In genomic region chr3:113873226-113873625, GRCm38 (mm10) we compare ENCODE assay signal across 22 mouse cellular contexts.
DNase-seq lines count a peak whose midpoint lies in the region; ATAC-seq and TF ChIP-seq lines count a peak whose summit lies in the region.
"Had no signal": no experiment of that assay in that cellular context is flagged by ENCODE, and none has a peak within 500 bp of the region (broad histone marks: within the 10 kb centered on the region; RNA-seq: fewer than 3 reads in every experiment).

No protein-coding gene starts in this region.

- no peak overlapping the region for H3K4me2 ChIP-seq in forebrain, embryonic 14.5 days (ENCODE audit: low read length)
- H3K4me2 ChIP-seq in forebrain, embryonic 15.5 days (replicated peaks), result no peak overlapping the region
- H3K4me2 ChIP-seq in heart, embryonic 15.5 days, result no peak overlapping the region
- no peak overlapping the region for H3K4me2 ChIP-seq in lung, embryonic 14.5 days
- H3K4me2 ChIP-seq: heart, embryonic 13.5 days; hindbrain, embryonic 12.5 days had no signal

- no peaks in the 10 kb centered on the region for H3K36me3 ChIP-seq in forebrain, embryonic 14.5 days (ENCODE audit: control insufficient read depth, insufficient read depth, low read length)
- H3K36me3 ChIP-seq in forebrain, embryonic 15.5 days, result no peaks in the 10 kb centered on the region
- H3K36me3 ChIP-seq in heart, embryonic 15.5 days, result no peaks in the 10 kb centered on the region
- H3K36me3 ChIP-seq in lung, embryonic 14.5 days (ENCODE audit: insufficient read depth), result no peaks in the 10 kb centered on the region
- H3K36me3 ChIP-seq: heart, embryonic 13.5 days; hindbrain, embryonic 12.5 days had no signal

- no peak for TF ChIP-seq CTCF in lung, embryonic 14.5 days (IDR thresholded peaks at IDR 0.05; ENCODE audit: low read depth)

- H3K9me3 ChIP-seq in forebrain, embryonic 14.5 days (replicated peaks; ENCODE audit: control insufficient read depth, low read length), result no peaks in the 10 kb centered on the region
- no peaks in the 10 kb centered on the region for H3K9me3 ChIP-seq in forebrain, embryonic 15.5 days
- no peaks in the 10 kb centered on the region for H3K9me3 ChIP-seq in heart, embryonic 15.5 days (replicated peaks)
- no peaks in the 10 kb centered on the region for H3K9me3 ChIP-seq in lung, embryonic 14.5 days (ENCODE audit: low read depth, low read length)
- H3K9me3 ChIP-seq: heart, embryonic 13.5 days; hindbrain, embryonic 12.5 days had no signal

- H3K4me1 ChIP-seq in forebrain, embryonic 14.5 days (ENCODE audit: control insufficient read depth, insufficient read depth, low read length), result no peaks in the 10 kb centered on the region
- no peaks in the 10 kb centered on the region for H3K4me1 ChIP-seq in forebrain, embryonic 15.5 days
- peaks cover 3% of the 10 kb centered on the region; the same call in 1 of the 2 replicates for H3K4me1 ChIP-seq in heart, embryonic 15.5 days (replicated peaks)
- no peaks in the 10 kb centered on the region for H3K4me1 ChIP-seq in lung, embryonic 14.5 days (ENCODE audit: insufficient read depth)
- H3K4me1 ChIP-seq: hindbrain, embryonic 12.5 days had no signal

- no peak overlapping the region for H3K27ac ChIP-seq in forebrain, embryonic 14.5 days (ENCODE audit: low read depth, low read length)
- no peak overlapping the region for H3K27ac ChIP-seq in forebrain, embryonic 15.5 days (replicated peaks)
- no peak overlapping the region for H3K27ac ChIP-seq in heart, embryonic 15.5 days
- no peak overlapping the region for H3K27ac ChIP-seq in lung, embryonic 14.5 days (ENCODE audit: low read depth)
- H3K27ac ChIP-seq: gastrocnemius, adult 2 months; hindbrain, embryonic 12.5 days had no signal

- ATAC-seq in forebrain, embryonic 14.5 days, result no peak
- ATAC-seq in forebrain, embryonic 15.5 days (replicated peaks), result no peak
- peak; percentile 55; the same call in 1 of the 2 replicates for ATAC-seq in heart, embryonic 15.5 days (replicated peaks; ENCODE audit: insufficient number of reproducible peaks, insufficient read depth, low FRiP score, low read depth)
- ATAC-seq in lung, embryonic 14.5 days (ENCODE audit: insufficient read depth), result peak; percentile 28; the same call in 1 of the 2 replicates
- ATAC-seq in cerebellum, adult (ENCODE audit: insufficient number of reproducible peaks, low FRiP score, low TSS enrichment), result no peak
- ATAC-seq: forebrain, postnatal 0 days; hindbrain, embryonic 16.5 days; inflammation-experienced regulatory T-cells, adult 6 months; intestine, postnatal 0 days had no signal

- DNase-seq in forebrain, embryonic 14.5 days (ENCODE audit: low spot score), result peak; percentile 3
- DNase-seq in heart, postnatal 25 days (ENCODE audit: low spot score), result no peak
- peak; percentile 15 for DNase-seq in lung, embryonic 14.5 days
- no peak for DNase-seq in lung, postnatal 4 days
- no peak for DNase-seq in kidney, postnatal 10 days
- DNase-seq: adrenal gland, postnatal 10 days; cerebellum, adult 18-20 months; cerebellum, adult 9-11 months; cerebellum, postnatal 36 days; forebrain, postnatal 0 days; gastrocnemius, adult 2 months; gastrocnemius, postnatal 25 days; kidney, adult 8-10 months had no signal

- H3K9ac ChIP-seq in forebrain, embryonic 14.5 days (ENCODE audit: low read length), result no peak overlapping the region
- H3K9ac ChIP-seq in forebrain, embryonic 15.5 days (replicated peaks), result no peak overlapping the region
- no peak overlapping the region for H3K9ac ChIP-seq in heart, embryonic 15.5 days
- no peak overlapping the region for H3K9ac ChIP-seq in lung, embryonic 14.5 days
- H3K9ac ChIP-seq: forebrain, postnatal 0 days; heart, embryonic 13.5 days; hindbrain, embryonic 12.5 days had no signal

- intact Hi-C loops in heart, postnatal 25 days (cut with DNase I), result no loop called here

- H3K4me3 ChIP-seq in forebrain, embryonic 14.5 days (ENCODE audit: low read depth, low read length), result no peak overlapping the region
- H3K4me3 ChIP-seq in forebrain, embryonic 15.5 days, result no peak overlapping the region
- no peak overlapping the region for H3K4me3 ChIP-seq in heart, embryonic 15.5 days
- H3K4me3 ChIP-seq in lung, embryonic 14.5 days (ENCODE audit: low read depth, low read length), result no peak overlapping the region
- H3K4me3 ChIP-seq: gastrocnemius, adult 2 months; heart, embryonic 13.5 days; hindbrain, embryonic 12.5 days had no signal

- WGBS in forebrain, embryonic 14.5 days, result 84% methylated on average over 4 of the region's 4 CpGs
- WGBS in forebrain, embryonic 15.5 days, result 77% methylated on average over 4 of the region's 4 CpGs
- WGBS in heart, embryonic 15.5 days, result 25% methylated on average over 4 of the region's 4 CpGs
- 52% methylated on average over 4 of the region's 4 CpGs for WGBS in lung, embryonic 14.5 days

- no peaks in the 10 kb centered on the region for H3K27me3 ChIP-seq in forebrain, embryonic 14.5 days (replicated peaks; ENCODE audit: control insufficient read depth, insufficient read depth, low read length)
- H3K27me3 ChIP-seq in forebrain, embryonic 15.5 days, result no peaks in the 10 kb centered on the region
- H3K27me3 ChIP-seq in heart, embryonic 15.5 days, result no peaks in the 10 kb centered on the region
- no peaks in the 10 kb centered on the region for H3K27me3 ChIP-seq in lung, embryonic 14.5 days (ENCODE audit: insufficient read depth, low read length)
- H3K27me3 ChIP-seq: CH12.LX; heart, embryonic 13.5 days; hindbrain, embryonic 12.5 days had no signal

Comparison
In these comparisons a context has a peak if more than half of its experiments do, and no peak if none do; other contexts are left out.
1. DNase-seq: peak in forebrain, embryonic 14.5 days (single experiment) and lung, embryonic 14.5 days (single experiment); none in heart, postnatal 25 days (single experiment), lung, postnatal 4 days (0 of 2) and kidney, postnatal 10 days (single experiment).
2. ATAC-seq: peak in heart, embryonic 15.5 days (single experiment) and lung, embryonic 14.5 days (single experiment); none in forebrain, embryonic 14.5 days (single experiment), forebrain, embryonic 15.5 days (single experiment) and cerebellum, adult (single experiment).